Mouse (Mus musculus): ENCODE data around the gene Eea1. TPM values are rescaled to one million over a fixed set of nuclear protein-coding genes. Genes with fewer than 3 reads are reported as not detected.

Eea1 gene
- polyA plus RNA-seq, 1 experiment from 2014 or later = 10.3 TPM

- DNase-seq (no peak), ATAC-seq (no peak)
- TF ChIP-seq CTCF (IDR thresholded peaks at IDR 0.05; ENCODE audit: low read depth) = no peak
- TF ChIP-seq EP300 (IDR thresholded peaks at IDR 0.05; ENCODE audit: low read depth) = no peak
- WGBS (ENCODE audit: insufficient replicate concordance) = 85% methylated on average over 2 of the region's 2 CpGs
- Histone ChIP-seq H3K27ac (ENCODE audit: low read depth) (no peak overlapping the region), H3K4me2 (ENCODE audit: low read depth, low read length) (no peak overlapping the region), H3K9me3 (ENCODE audit: low read length) (no peaks in the 10 kb centered on the region), H3K9ac (replicated peaks) (no peak overlapping the region), H3K4me1 (ENCODE audit: insufficient read depth) (no peaks in the 10 kb centered on the region), H3K36me3 (replicated peaks; ENCODE audit: insufficient read depth, low read length) (peaks cover 15% of the 10 kb centered on the region), H3K27me3 (ENCODE audit: insufficient read depth, low read length) (no peaks in the 10 kb centered on the region), H3K4me3 (ENCODE audit: low read depth, low read length) (no peak overlapping the region)
Observed at GRCm38 (mm10) chr10:95976798-95977197, 36.3 kb downstream of the Eea1 start.

- no peak for ATAC-seq
Observed at GRCm38 (mm10) chr10:95989731-95990130, 49.3 kb downstream of the Eea1 start.

GRCm38 (mm10) chr10:95991176-95991575, 50.7 kb downstream of the Eea1 start:
- no peaks in the 10 kb centered on the region for H3K4me1 ChIP-seq (ENCODE audit: insufficient read depth)
- H3K4me2 ChIP-seq (ENCODE audit: low read depth, low read length) = no peak overlapping the region
- ATAC-seq = no peak
- no peak overlapping the region for H3K9ac ChIP-seq (replicated peaks)
- no peaks in the 10 kb centered on the region for H3K27me3 ChIP-seq (ENCODE audit: insufficient read depth, low read length)
- H3K36me3 ChIP-seq (replicated peaks; ENCODE audit: insufficient read depth, low read length) = peaks cover 3% of the 10 kb centered on the region
- no peak overlapping the region for H3K27ac ChIP-seq (ENCODE audit: low read depth)
- no peaks in the 10 kb centered on the region for H3K9me3 ChIP-seq (ENCODE audit: low read length)
- no peak for TF ChIP-seq CTCF (IDR thresholded peaks at IDR 0.05; ENCODE audit: low read depth)
- no peak for DNase-seq
- 84% methylated on average over 1 of the region's 1 CpGs for WGBS (ENCODE audit: insufficient replicate concordance)
- H3K4me3 ChIP-seq (ENCODE audit: low read depth, low read length) = no peak overlapping the region

More at GRCm38 (mm10) chr10:95989731-95990130, 49.3 kb downstream of the Eea1 start:
- no peak for DNase-seq
- Histone ChIP-seq H3K36me3 (replicated peaks; ENCODE audit: insufficient read depth, low read length) (no peaks in the 10 kb centered on the region), H3K9ac (replicated peaks) (no peak overlapping the region), H3K27me3 (ENCODE audit: insufficient read depth, low read length) (no peaks in the 10 kb centered on the region), H3K4me2 (ENCODE audit: low read depth, low read length) (no peak overlapping the region), H3K4me3 (ENCODE audit: low read depth, low read length) (no peak overlapping the region), H3K4me1 (ENCODE audit: insufficient read depth) (no peaks in the 10 kb centered on the region), H3K9me3 (ENCODE audit: low read length) (no peaks in the 10 kb centered on the region), H3K27ac (ENCODE audit: low read depth) (no peak overlapping the region)
- 89% methylated on average over 1 of the region's 1 CpGs for WGBS (ENCODE audit: insufficient replicate concordance)
- TF ChIP-seq EP300 (IDR thresholded peaks at IDR 0.05; ENCODE audit: low read depth) = no peak
- TF ChIP-seq CTCF (IDR thresholded peaks at IDR 0.05; ENCODE audit: low read depth) = no peak

GRCm38 (mm10) chr10:96000904-96001303, 60.5 kb downstream of the Eea1 start:
- DNase-seq = no peak
- 57% methylated on average over 5 of the region's 5 CpGs for WGBS (ENCODE audit: insufficient replicate concordance)
- TF ChIP-seq EP300 (IDR thresholded peaks at IDR 0.05; ENCODE audit: low read depth) = no peak
- TF ChIP-seq CTCF (IDR thresholded peaks at IDR 0.05; ENCODE audit: low read depth) = no peak
- Histone ChIP-seq H3K4me2 (ENCODE audit: low read depth, low read length) (no peak overlapping the region), H3K9me3 (ENCODE audit: low read length) (no peaks in the 10 kb centered on the region), H3K27ac (ENCODE audit: low read depth) (no peak overlapping the region), H3K9ac (replicated peaks) (no peak overlapping the region), H3K4me3 (ENCODE audit: low read depth, low read length) (no peak overlapping the region), H3K4me1 (ENCODE audit: insufficient read depth) (no peaks in the 10 kb centered on the region), H3K36me3 (replicated peaks; ENCODE audit: insufficient read depth, low read length) (peaks cover 10% of the 10 kb centered on the region), H3K27me3 (ENCODE audit: insufficient read depth, low read length) (no peaks in the 10 kb centered on the region)
- no peak for ATAC-seq

- Histone ChIP-seq H3K4me3 (ENCODE audit: low read depth, low read length) (no peak overlapping the region), H3K4me1 (ENCODE audit: insufficient read depth) (no peaks in the 10 kb centered on the region), H3K9me3 (ENCODE audit: low read length) (no peaks in the 10 kb centered on the region), H3K9ac (replicated peaks) (no peak overlapping the region), H3K27ac (ENCODE audit: low read depth) (no peak overlapping the region), H3K27me3 (ENCODE audit: insufficient read depth, low read length) (no peaks in the 10 kb centered on the region), H3K36me3 (replicated peaks; ENCODE audit: insufficient read depth, low read length) (peaks cover 35% of the 10 kb centered on the region), H3K4me2 (ENCODE audit: low read depth, low read length) (no peak overlapping the region)
- TF ChIP-seq EP300 (IDR thresholded peaks at IDR 0.05; ENCODE audit: low read depth) (no peak), CTCF (IDR thresholded peaks at IDR 0.05; ENCODE audit: low read depth) (no peak)
- DNase-seq (no peak), ATAC-seq (no peak)
Observed at GRCm38 (mm10) chr10:96015738-96016137, 75.3 kb downstream of the Eea1 start.

GRCm38 (mm10) chr10:96017418-96017817, 77.0 kb downstream of the Eea1 start:
- Histone ChIP-seq H3K27me3 (ENCODE audit: insufficient read depth, low read length) (no peaks in the 10 kb centered on the region), H3K4me1 (ENCODE audit: insufficient read depth) (no peaks in the 10 kb centered on the region), H3K27ac (ENCODE audit: low read depth) (no peak overlapping the region), H3K9ac (replicated peaks) (no peak overlapping the region), H3K4me3 (ENCODE audit: low read depth, low read length) (no peak overlapping the region), H3K4me2 (ENCODE audit: low read depth, low read length) (no peak overlapping the region), H3K36me3 (replicated peaks; ENCODE audit: insufficient read depth, low read length) (peaks cover 25% of the 10 kb centered on the region), H3K9me3 (ENCODE audit: low read length) (no peaks in the 10 kb centered on the region)
- 60% methylated on average over 2 of the region's 2 CpGs for WGBS (ENCODE audit: insufficient replicate concordance)
- DNase-seq = no peak
- peak; percentile 80 for ATAC-seq
- no peak for TF ChIP-seq CTCF (IDR thresholded peaks at IDR 0.05; ENCODE audit: low read depth)
- TF ChIP-seq EP300 (IDR thresholded peaks at IDR 0.05; ENCODE audit: low read depth) = no peak

- DNase-seq (peak; percentile 25), ATAC-seq (no peak)
- no peak overlapping the region for H3K4me2 ChIP-seq (ENCODE audit: low read depth, low read length)
- TF ChIP-seq EP300 (IDR thresholded peaks at IDR 0.05; ENCODE audit: low read depth) (no peak), CTCF (IDR thresholded peaks at IDR 0.05; ENCODE audit: low read depth) (peak; percentile 76)
- no peaks in the 10 kb centered on the region for H3K4me1 ChIP-seq (ENCODE audit: insufficient read depth)
- H3K36me3 ChIP-seq (replicated peaks; ENCODE audit: insufficient read depth, low read length) = peaks cover 31% of the 10 kb centered on the region
- no peaks in the 10 kb centered on the region for H3K27me3 ChIP-seq (ENCODE audit: insufficient read depth, low read length)
- no peak overlapping the region for H3K4me3 ChIP-seq (ENCODE audit: low read depth, low read length)
- 69% methylated on average over 10 of the region's 10 CpGs for WGBS (ENCODE audit: insufficient replicate concordance)
- H3K9ac ChIP-seq (replicated peaks) = no peak overlapping the region
- no peak overlapping the region for H3K27ac ChIP-seq (ENCODE audit: low read depth)
- H3K9me3 ChIP-seq (ENCODE audit: low read length) = no peaks in the 10 kb centered on the region
Observed at GRCm38 (mm10) chr10:96033356-96033984, 93.0 kb downstream of the Eea1 start.

Data from liver, postnatal 0 days (tissue).